Mouse (Mus musculus): Measurements from ENCODE around the gene Rab40b. TPM values are rescaled to one million over a fixed set of nuclear protein-coding genes. Genes with fewer than 3 reads are reported as not detected.
"Not testable (repeated sequence)": the region's sequence is repeated elsewhere in the genome, so short reads cannot be mapped to it uniquely, and the experiment has no call there.

The Rab40b gene
- polyA plus RNA-seq, 1 experiment: 1.8 TPM

GRCm38 (mm10) chr11:121326034-121326433 is 62.0 kb downstream of the Rab40b start:
- Histone ChIP-seq H3K4me3 (ENCODE audit: insufficient read depth, low read depth, low read length) (no peak overlapping the region), H3K4me1 (ENCODE audit: control insufficient read depth, insufficient read depth, low read length) (peaks cover 5% of the 10 kb centered on the region), H3K27ac (ENCODE audit: insufficient read depth, low read depth, low read length) (peak overlapping the region; percentile 66), H3K36me3 (ENCODE audit: control insufficient read depth, insufficient read depth, low read length) (peaks cover 2% of the 10 kb centered on the region), H3K27me3 (replicated peaks; ENCODE audit: control insufficient read depth, insufficient read depth, low read length) (no peaks in the 10 kb centered on the region)
- WGBS: 14% methylated on average over 1 of the region's 1 CpGs
- TF ChIP-seq CTCF (conservative IDR thresholded peaks at IDR 0.05; ENCODE audit: insufficient read depth, insufficient read length, low read depth, low read length) (no peak), POLR2A (IDR thresholded peaks at IDR 0.05; ENCODE audit: low read depth, low read length) (no peak)
- DNase-seq: peak; percentile 90

GRCm38 (mm10) chr11:121307712-121308111 is 80.3 kb downstream of the Rab40b start:
- DNase-seq; H3K4me3 ChIP-seq (ENCODE audit: insufficient read depth, low read depth, low read length); H3K4me1 ChIP-seq (ENCODE audit: control insufficient read depth, insufficient read depth, low read length); H3K27me3 ChIP-seq (replicated peaks; ENCODE audit: control insufficient read depth, insufficient read depth, low read length); H3K36me3 ChIP-seq (ENCODE audit: control insufficient read depth, insufficient read depth, low read length); H3K27ac ChIP-seq (ENCODE audit: insufficient read depth, low read depth, low read length): not testable (repeated sequence)
- 86% methylated on average over 6 of the region's 6 CpGs for WGBS

DNA sequence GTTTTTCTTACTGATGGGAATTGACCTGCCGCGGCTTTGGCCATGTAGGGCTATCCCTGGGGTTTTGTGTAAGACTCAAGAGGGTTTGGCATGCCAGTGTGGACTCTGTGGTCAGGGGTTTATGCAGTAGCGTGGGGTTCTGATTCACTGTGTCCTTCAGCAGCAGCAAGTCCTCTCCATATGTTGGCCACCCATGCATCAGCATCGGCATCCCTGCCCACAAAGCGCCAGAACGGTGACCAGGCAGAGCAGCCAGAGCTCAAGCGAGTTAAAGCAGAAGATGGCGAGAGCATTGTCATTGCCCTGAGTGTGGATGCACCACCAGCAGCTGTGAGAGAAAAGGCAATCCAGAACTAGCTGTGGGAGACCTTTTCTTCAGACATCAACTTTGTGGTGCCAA is 81.4 kb downstream of the Rab40b start:
- no peaks in the 10 kb centered on the region for H3K27me3 ChIP-seq (replicated peaks; ENCODE audit: control insufficient read depth, insufficient read depth, low read length)
- H3K36me3 ChIP-seq (ENCODE audit: control insufficient read depth, insufficient read depth, low read length): peaks cover 6% of the 10 kb centered on the region
- no peaks in the 10 kb centered on the region for H3K4me1 ChIP-seq (ENCODE audit: control insufficient read depth, insufficient read depth, low read length)
- no peak overlapping the region for H3K27ac ChIP-seq (ENCODE audit: insufficient read depth, low read depth, low read length)
- no peak for TF ChIP-seq CTCF (conservative IDR thresholded peaks at IDR 0.05; ENCODE audit: insufficient read depth, insufficient read length, low read depth, low read length)
- no peak for TF ChIP-seq POLR2A (IDR thresholded peaks at IDR 0.05; ENCODE audit: low read depth, low read length)
- WGBS: 98% methylated on average over 8 of the region's 8 CpGs
- H3K4me3 ChIP-seq (ENCODE audit: insufficient read depth, low read depth, low read length): no peak overlapping the region
- no peak for DNase-seq

Other genes starting within 250 kb of the Rab40b start
- gene Tex19.1, start 242.1 kb downstream of the Rab40b start, polyA plus RNA-seq (2012; rRNA removed): not detected in 2 replicates
- not detected in 2 replicates for gene Uts2r, start 228.0 kb downstream of the Rab40b start, polyA plus RNA-seq (2012; rRNA removed)
- 18.3 and 23.6 TPM in 2 replicates for gene Hexdc, start 183.8 kb downstream of the Rab40b start, polyA plus RNA-seq (2012; rRNA removed)
- gene Ogfod3, start 183.5 kb downstream of the Rab40b start, polyA plus RNA-seq (2012; rRNA removed): 25.4 and 27.4 TPM in 2 replicates
- 13.7 and 15.3 TPM in 2 replicates for gene Cybc1, start 158.9 kb downstream of the Rab40b start, polyA plus RNA-seq (2012; rRNA removed)
- 41.8 and 54.1 TPM in 2 replicates for gene Narf, start 151.0 kb downstream of the Rab40b start, polyA plus RNA-seq (2012; rRNA removed)
- 18.2 and 28.6 TPM in 2 replicates for gene Foxk2, start 128.3 kb downstream of the Rab40b start, polyA plus RNA-seq (2012; rRNA removed)
- 54.5 and 59.4 TPM in 2 replicates for gene Wdr45b, start 33.8 kb downstream of the Rab40b start, polyA plus RNA-seq (2012; rRNA removed)
- 14.9 and 19.6 TPM in 2 replicates for gene Fn3krp, start 33.1 kb upstream of the Rab40b start, polyA plus RNA-seq (2012; rRNA removed)
- gene Fn3k, start 46.7 kb upstream of the Rab40b start, polyA plus RNA-seq (2012; rRNA removed): 30.6 and 33.7 TPM in 2 replicates
- gene Tbcd, start 63.7 kb upstream of the Rab40b start, polyA plus RNA-seq (2012; rRNA removed): 58.9 and 70.1 TPM in 2 replicates
- gene Zfp750, start 131.1 kb upstream of the Rab40b start, polyA plus RNA-seq (2012; rRNA removed): 3.0 and 3.3 TPM in 2 replicates

All from kidney, adult 2 months (tissue).